Mouse (Mus musculus) bone marrow, adult 2 months (tissue): Measurements from ENCODE around the gene Cpsf4l.

ENCODE experiments used
- CTCF ChIP-seq: fragments of 200-500 bp; IDR thresholded peaks from 2 replicates; pipeline ENCODE4 v1.5.1; 2011; ENCODE audit warnings: low read length, control low read depth; ENCODE audit not compliant: control insufficient read depth, insufficient read depth
- POLR2A ChIP-seq: fragments of 200-500 bp; IDR thresholded peaks from 2 replicates; pipeline ENCODE4 v1.6.1; 2011; ENCODE audit warnings: low read depth, mild to moderate bottlenecking, control low read depth, low read length, borderline replicate concordance; ENCODE audit not compliant: control insufficient read depth

DNA sequence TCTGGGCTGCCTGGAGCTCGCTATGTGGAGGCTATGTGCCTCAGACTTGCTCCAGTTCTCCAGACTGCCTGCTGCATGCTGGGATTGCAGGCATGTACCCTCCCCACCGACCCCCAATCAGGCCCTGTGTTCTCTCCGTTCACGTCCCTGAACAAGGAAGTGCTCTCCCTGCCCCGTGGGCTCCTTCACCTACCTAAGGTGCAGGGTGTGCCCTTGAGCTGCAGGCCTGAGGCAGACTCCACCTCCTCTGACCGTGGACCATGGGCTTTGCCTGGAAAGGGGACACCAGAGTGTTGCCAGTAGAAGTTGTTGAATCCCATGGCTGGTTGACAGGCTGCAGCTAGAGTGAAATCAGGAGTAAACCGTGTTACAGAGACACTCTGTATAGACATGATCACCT is 10.2 kb downstream of the Cpsf4l start:
- TF ChIP-seq POLR2A (no peak), CTCF (no peak)
